Mouse (Mus musculus) c-Kit-positive CD71-positive TER-119-negative erythroid progenitor cells, embryonic 14.5 days (primary cell): ENCODE data around the gene S100a3.
A peak's percentile ranks its signal among the peaks of the same experiment; 100 is the strongest.

Experiments
- DNase-seq: peaks from one replicate; pipeline ENCODE4 v3.0.0-alpha.2; 2013; ENCODE audit warnings: low read depth

The S100a3 gene

GRCm38 (mm10) chr3:90560008-90560628 lies at the start of gene S100a3:
TSS of gene S100a3 (plus strand) at chr3:90560578.
- DNase-seq, result no peak

DNA sequence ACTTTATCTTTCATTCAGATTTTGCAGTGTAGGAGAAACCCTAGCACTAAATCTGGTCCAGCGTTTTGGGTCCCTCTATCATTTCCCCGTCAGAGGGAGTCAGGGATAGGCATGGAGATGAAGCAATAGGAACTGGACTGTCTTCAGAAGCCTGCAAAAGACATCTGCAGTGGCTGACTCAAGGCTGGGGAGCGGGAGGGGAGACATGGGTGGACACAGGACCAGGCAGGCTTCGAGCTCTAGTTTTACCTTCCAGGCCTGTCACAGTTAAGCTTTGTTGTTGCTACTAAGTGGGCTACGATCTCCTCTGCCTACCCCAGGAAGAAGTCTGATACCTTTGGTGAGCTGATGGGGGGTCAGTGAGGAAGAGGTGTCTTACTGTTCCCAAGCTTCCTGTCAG lies 48.1 kb upstream of the S100a3 start:
- no peak for DNase-seq

DNA sequence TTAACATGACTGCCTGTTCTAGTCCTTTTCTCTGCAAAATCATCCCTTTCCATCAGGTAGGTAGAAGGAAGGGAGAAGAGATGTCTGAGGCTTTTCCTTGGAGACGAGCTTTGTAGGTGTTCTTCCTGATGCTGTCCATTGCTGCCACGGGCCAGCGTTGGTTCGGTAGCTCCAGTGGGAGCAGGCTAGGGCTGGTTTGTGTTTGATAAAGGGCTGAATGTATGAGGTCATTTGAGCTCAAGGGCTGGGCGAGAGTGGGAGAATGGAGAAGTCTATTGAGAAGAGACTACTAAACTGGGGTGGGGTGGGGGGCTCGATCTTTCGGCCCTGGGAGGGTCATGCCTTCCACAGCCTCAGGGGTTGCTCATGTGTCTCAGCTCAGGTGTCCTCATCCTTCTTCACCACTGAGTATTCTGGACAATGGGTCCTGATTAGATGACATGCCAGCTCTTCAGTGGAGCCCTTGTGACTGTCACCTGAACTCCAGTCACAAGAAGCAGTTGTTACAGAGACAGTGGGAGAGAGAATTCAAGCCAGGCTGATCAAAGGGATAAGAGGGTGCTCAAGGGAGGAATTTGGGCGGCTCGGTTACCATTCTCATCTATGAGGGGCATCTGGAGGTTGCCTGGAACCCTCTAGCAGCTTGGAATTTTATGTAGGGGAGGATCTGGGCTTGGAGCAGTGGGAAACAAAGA lies 47.3 kb upstream of the S100a3 start:
- no peak for DNase-seq

- DNase-seq, result no peak
These were observed 46.4 kb upstream of the S100a3 start, which contains the start of the genes S100a1 and S100a13 for GRCm38 (mm10) chr3:90513796-90514590. TSS of gene S100a1 (minus strand) at chr3:90514392. TSS of gene S100a13 (plus strand) at chr3:90514435.

GRCm38 (mm10) chr3:90514691-90515090 lies 45.7 kb upstream of the S100a3 start:
- DNase-seq, result peak; percentile 54

DNA sequence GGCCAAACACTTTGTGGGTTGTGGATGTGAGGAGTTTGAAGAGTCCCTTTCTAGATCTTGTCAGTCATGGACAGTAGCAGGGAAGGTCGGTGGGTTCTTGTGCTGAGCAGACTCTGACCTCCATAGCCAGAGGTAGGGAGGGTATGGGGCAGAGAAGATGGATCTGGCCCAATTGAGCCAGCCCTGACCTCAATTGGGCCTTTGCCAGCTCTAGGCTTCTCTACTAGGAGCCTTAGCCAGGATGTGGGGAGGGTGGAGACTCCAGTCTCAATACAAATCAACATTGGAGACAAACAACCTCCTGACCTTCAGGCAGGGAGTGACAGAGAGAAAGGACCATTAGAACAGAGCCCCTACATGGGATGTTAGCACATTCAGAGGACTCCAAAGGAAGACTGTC lies 45.1 kb upstream of the S100a3 start:
- DNase-seq, result no peak

DNA sequence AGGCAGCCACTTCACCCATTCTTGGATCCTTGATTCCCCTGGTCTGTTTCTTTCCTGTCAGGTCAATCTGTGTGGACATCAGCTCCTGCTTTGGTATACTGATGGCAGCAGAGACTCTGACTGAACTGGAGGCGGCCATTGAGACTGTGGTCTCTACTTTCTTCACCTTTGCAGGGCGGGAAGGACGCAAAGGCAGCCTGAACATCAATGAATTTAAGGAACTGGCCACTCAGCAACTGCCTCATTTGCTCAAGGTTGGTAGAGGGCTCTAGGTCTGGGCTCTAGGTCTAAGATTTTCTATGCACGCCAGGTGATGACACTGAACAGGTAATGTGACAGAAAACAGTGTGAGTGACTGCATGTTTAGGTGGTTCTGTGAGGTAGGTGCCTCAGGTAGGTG lies 44.6 kb upstream of the S100a3 start:
- no peak for DNase-seq

DNA sequence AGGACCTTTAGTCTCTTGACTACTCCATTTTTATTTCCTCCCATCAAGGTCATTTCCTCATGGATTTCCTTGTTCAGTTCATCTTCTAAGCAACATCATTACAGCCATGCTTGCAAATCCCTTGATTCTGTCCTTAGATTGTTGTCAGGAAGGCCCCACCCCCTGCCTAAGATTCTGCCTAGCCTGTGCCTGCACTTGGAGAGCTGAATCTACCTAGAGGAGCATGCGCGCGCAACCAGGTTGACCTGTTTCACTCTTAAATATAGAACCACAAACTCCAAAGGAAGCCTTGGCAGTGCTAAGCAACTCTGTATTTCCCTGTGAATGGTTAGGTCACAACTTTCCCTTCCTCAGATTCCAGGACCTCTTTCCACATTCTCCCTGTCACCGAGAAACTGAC lies 42.7 kb upstream of the S100a3 start:
- no peak for DNase-seq

DNA sequence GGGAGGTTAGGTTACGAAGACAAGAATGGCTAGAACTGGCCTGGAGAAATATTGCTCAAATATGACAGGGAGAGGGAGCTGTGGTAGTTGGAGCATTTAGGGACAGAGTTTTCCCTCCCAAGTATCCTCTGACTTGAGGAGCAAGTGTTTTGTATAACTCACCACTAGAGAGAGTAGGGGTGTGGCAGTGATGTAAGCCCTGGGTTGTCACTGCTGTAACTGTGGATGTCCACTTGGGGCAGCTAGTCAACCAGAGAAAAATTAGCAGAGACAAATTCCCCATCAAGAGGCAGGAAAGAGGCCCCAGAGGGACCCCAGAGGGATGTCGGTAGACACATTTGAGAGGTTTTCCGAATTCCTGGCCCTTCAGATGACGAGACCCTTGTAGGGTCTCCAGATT lies 35.0 kb upstream of the S100a3 start:
- no peak for DNase-seq

- no peak for DNase-seq
These were observed 34.3 kb upstream of the S100a3 start for GRCm38 (mm10) chr3:90526076-90526475.

DNA sequence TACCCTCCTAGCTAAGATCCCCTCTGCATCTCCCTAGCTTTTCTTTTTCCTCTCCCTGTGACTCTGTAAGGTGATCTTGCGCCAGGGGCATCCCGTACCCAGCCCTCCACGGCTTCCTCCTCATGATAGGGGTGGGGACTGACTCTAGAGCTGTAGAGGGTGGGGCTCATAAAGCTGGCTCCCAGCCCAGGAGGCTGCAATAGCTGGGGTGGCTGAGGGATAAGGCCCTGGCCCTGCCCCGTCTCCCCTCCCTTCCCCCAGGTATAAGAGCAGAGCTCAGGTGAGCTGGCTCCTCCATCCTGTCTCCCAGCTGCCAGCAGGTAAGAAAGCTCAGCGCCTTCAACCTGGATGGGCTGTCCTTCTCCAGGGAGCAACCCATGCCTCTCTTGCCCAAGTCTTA lies 33.8 kb upstream of the S100a3 start, which contains the start of gene S100a14:
Gene S100a14, plus strand, starts transcription at position 277 of the 400 bp plus-strand sequence.
- no peak for DNase-seq

DNA sequence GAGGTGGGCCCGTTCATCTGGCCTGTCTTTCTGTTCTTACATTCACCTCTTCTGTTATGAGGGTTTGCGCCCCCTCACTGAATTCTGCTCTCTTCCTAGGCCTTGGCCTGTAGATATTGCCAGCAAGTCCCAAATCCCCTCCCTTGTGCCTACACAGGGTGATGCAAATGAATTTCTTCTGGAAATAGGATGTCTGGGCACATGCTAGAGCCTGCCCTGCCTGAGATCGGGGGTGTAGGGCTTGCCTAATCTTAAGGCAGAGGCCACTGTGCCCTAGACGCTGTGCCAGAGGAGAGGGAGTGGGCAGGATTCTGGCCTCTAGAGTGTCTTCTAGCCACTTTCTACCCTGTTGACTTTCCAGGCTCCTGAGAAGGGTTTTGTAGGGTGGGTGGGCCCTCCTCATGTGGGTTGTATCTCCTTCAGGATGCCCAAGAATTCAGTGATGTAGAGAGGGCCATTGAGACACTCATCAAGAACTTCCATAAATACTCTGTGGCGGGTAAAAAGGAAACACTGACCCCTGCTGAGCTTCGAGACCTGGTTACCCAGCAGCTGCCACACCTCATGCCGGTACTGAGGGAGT lies 33.0 kb upstream of the S100a3 start:
- DNase-seq, result no peak

DNA sequence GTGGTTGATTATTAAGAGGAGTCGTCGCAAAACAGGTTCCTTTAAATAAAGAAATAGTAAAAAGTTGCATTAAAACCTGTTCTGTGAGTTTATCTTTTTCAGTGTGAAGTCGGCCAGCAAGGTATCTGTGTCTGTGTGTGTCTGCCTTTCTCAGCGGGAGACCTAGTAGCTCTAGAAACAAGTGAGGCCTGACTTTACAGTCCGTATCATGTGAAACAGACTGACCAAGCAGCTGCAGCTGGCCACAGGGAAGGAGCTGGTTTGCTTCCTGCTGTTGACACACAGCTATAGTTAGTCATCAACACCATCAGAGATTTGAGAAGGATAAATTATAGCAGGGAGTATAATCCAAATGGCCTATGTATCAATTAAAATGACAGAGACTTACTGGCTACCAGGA lies 28.7 kb upstream of the S100a3 start:
- no peak for DNase-seq

- no peak for DNase-seq
These were observed 24.9 kb upstream of the S100a3 start for GRCm38 (mm10) chr3:90535446-90535845.

DNA sequence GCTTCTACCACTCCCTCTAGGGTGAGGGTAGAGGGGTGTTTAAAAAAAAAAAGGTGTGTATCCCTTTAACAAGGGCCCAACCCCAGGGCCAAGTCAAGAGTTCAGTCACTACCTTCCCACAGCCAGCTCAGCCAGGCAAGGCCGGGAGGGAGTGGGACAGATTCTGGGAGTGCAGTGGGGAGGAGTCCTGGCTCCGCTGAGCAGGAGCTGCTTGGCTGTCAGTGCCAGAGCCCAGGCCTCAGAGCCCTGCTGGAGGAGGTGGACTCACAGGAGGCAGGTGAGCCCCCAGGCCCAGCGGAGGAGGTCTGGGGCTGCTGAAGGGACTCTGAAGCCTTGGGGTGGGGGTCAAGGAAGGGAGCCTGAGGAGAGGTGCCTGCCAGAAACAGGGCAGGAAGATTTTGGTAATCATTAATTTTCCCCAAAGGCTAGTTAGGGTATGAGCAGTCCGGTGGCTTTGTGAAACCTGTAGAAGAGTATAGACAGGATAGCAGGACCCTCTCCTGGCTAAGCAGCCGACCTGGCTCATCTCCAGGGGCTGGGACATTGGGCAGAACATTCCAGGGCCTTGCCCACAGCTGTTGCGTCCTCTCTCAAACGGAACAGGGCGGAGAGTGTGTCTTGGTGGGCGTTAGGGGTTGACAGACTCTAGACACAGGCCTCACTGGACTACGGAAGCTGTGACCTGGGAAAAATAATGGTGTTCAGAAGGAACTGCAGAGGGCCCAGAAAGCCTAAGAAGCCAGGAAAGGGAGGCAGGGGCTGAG lies 23.1 kb upstream of the S100a3 start, which contains the start of gene S100a16:
Gene S100a16, plus strand, starts transcription at position 114 of the 764 bp plus-strand sequence.
- DNase-seq, result no peak

DNA sequence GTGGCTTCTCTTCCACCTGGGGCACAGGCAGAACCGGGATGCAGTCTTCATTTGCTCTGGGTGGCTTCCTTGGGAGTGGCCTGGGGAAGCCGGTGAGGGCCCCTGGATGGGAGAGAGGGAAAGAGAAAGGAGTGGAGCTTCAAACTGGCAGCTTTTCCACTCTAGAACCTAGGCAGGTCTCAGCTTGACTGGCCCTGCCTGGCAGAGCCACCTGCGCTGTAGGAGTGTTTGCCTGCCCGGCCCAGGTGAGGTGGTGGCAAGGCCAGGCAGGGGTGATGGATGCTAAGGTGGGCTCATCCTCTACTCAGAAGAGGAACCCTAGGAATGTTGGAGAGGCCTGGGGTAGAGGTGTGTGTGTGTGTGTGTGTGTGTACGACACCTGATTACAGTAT lies 22.5 kb upstream of the S100a3 start:
- no peak for DNase-seq

DNA sequence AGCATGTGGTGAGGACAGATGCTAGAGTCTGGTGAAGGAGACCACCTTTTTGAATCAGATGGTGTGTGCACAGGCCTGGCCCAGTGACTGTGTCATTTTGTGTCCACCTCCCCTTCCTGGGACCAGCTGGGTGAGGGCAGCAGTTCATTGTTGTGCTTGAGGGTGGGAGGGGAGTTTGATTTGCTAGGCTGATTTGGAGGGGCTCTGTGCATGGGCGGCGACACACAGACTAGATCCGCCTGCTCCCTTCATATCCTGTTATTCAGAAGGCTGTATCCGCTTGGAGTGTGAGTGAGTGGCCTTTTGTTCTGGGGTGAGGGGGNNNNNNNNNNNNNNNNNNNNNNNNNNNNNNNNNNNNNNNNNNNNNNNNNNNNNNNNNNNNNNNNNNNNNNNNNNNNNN lies 19.5 kb upstream of the S100a3 start:
- no peak for DNase-seq

- DNase-seq, result no peak
These were observed 10.5 kb upstream of the S100a3 start for GRCm38 (mm10) chr3:90549676-90550420.

GRCm38 (mm10) chr3:90550421-90550790 lies 10.0 kb upstream of the S100a3 start:
- no peak for DNase-seq

GRCm38 (mm10) chr3:90552231-90552630 lies 8.1 kb upstream of the S100a3 start:
- no peak for DNase-seq

DNA sequence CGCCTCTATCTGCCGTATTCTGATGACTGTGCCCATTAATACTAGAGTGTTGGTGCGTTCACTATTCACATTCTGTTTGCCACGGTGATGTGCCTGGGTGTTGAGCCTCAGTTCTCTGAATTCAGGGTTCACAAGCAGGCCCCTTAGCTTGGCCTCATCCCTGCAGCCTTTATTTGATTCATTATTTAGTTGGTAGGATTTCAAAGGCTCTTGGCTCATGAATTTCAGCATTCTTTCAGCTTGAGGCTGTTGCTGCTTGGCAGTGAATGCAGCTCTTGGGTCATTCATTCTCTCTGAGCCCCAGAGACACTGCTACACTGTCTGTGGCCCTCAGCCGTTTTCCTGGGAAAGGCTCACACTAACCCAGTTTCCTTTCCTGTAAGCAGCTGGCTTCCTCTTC lies 4.4 kb upstream of the S100a3 start:
- DNase-seq, result no peak
